Mouse (Mus musculus): Measurements from ENCODE around the gene Hck. TPM values are rescaled to one million over a fixed set of nuclear protein-coding genes. Genes with fewer than 3 reads are reported as not detected.

Hck gene
- polyA plus RNA-seq (2012; fragmentation: generic; extraction: Trizol), result under 1 TPM in 1 of 2 experiments, not detected in 1; 0.06 TPM

DNA sequence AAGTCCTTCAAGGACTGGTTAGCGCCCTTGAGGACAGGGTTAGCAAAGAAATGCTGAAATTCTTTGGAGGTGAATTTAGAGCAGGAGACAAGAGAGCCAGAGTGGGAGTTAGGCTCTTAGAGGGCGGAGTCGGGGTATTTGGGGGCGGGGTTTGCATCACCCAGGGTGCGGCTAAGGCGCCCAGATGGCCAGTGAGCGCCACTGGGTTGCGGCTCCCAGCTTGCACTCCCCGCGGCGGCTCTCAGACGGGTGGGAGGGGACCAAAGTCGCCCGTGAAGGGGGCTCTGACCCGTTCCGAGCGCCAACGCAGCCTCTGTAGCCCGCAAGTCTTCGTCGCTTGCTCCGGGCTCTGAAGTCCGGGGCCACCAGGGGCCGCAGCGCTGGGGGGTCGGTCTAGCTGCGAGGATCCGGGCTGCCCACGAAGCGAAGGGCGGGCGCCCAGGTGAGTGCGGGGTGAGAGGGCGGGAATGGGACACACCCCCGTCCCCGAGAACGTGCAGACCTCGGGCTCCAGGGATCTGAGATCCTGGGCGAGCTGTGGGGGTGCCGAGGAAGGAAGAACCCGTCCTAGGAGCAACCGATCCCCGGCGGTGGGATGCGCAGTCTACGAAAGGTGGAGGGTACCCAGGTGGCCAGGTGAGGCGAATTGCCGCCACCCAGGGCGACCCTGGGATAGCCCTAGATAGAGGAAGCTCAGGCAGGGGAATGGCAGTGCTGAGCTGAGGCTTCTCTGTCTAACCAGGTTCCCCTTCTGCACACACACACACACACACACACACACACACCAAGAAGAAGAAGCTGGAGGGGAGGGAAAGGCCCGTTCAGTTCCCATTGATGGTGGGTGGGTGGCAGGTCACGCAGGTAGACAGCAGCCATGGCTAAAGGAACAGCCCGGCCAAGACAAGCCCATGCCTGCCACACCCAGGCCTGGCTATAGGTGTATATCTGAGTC lies at the start of gene Hck:
Gene Hck (plus strand): TSS at position 156 of the 952 bp plus-strand sequence.

DNA sequence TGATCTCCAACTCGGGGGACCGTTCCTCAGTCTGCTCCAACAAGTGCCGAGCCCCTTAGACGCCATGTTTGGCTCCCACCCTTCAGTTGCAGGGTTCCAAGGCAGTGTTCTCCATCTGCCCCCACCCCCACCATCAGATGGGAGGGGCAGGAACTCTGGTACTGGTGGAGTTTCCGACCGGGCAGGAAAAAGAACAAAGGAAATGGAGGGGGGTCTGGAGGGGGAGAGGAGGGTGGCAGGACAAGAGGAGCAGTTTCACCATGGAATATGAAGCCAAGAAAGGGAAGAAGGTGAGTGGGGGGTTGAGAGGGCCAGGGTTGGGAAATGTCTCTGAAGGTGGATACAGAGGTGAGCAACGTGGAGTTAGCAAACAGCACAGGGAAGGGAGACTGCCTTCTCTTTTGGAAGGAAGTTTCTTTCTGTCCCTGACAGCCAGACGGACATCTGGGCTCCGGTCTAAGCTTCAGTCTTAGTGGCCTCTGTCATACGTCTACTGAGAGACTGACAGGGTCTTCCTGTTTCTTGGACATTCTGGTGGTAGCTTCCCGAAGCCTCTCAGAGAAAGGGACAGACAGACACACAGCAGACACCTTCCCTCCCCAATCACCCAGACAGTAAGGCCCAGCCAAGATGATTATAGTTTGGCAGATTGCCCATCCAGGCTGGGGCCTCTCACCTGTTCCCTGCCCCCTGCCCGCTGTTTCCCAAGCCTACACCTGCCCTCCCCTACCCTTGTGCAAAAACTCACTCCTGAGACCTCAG lies 42.3 kb upstream of the Hck start, which contains the start of gene Ccm2l:
Gene Ccm2l (plus strand): TSS at position 209 of the 762 bp plus-strand sequence.

DNA sequence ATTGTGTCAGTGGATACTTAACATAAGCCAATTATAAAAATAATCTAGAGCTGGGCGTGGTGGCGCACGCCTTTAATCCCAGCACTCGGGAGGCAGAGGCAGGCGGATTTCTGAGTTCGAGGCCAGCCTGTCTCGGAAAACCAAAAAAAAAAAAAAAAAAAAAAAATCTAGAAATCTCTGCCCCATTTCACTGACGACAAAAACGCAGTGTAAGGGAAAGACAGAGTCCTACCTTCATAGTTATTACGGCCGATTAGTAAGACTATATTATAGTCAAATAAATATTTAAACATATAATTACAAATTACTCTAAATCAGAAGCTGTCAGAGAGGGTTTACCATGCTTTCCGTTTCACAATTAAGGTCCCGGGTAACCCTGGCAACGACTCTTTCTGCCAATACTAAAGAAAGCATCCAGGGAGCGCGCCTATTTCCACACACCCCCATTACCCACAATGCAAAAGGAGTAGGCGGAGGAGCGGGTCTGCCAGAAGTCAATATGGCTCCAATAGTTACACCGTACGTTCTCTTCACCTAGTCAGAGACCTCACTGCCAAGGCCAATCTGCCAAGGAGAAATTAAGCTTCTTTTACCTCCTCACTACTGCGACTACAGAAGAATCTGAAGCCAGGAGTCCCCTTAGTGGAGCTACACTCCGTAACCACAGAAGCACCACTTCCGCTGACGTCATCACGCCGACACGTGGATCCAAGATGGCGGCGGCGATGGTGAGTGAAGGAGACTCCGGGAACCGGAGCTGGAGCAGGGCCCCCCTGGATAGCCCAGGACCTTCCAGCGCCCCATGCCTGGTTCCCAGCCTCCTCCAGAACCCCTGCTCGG lies 52.8 kb downstream of the Hck start, which contains the start of gene Tm9sf4:
Gene Tm9sf4 (plus strand): TSS at position 460 of the 840 bp plus-strand sequence.

Other genes starting within 250 kb of the Hck start
- gene Mylk2, start 197.1 kb upstream of the Hck start, polyA plus RNA-seq (2012; fragmentation: generic; extraction: Trizol), result under 1 TPM; 0.14 to 0.44 TPM
- 1 to 10 TPM; 2.9 to 4.0 TPM for gene Foxs1, start 175.3 kb upstream of the Hck start, polyA plus RNA-seq (2012; fragmentation: generic; extraction: Trizol)
- 1 to 10 TPM in 1 of 2 experiments, under 1 TPM in 1; 0.47 to 4.1 TPM for gene Dusp15, start 156.8 kb upstream of the Hck start, polyA plus RNA-seq (2012; fragmentation: generic; extraction: Trizol)
- gene Ttll9, start 146.0 kb upstream of the Hck start, polyA plus RNA-seq (2012; fragmentation: generic; extraction: Trizol), result under 1 TPM; 0.08 TPM
- 100 to 1,000 TPM in 1 of 2 experiments, 10 to 100 TPM in 1; 33.9 to 135 TPM for gene Pdrg1, start 93.0 kb upstream of the Hck start, polyA plus RNA-seq (2012; fragmentation: generic; extraction: Trizol)
- gene Xkr7, start 76.6 kb upstream of the Hck start, polyA plus RNA-seq (2012; fragmentation: generic; extraction: Trizol), result not detected
- not detected for gene Ccm2l, start 42.5 kb upstream of the Hck start, polyA plus RNA-seq (2012; fragmentation: generic; extraction: Trizol)
- 10 to 100 TPM; 22.6 to 83.6 TPM for gene Tm9sf4, start 52.8 kb downstream of the Hck start, polyA plus RNA-seq (2012; fragmentation: generic; extraction: Trizol)
- under 1 TPM; 0.02 to 0.12 TPM for gene Tspyl3, start 117.0 kb downstream of the Hck start, polyA plus RNA-seq (2012; fragmentation: generic; extraction: Trizol)
- gene Plagl2, start 133.0 kb downstream of the Hck start, polyA plus RNA-seq (2012; fragmentation: generic; extraction: Trizol), result 1 to 10 TPM; 1.2 to 6.0 TPM
- gene Pofut1, start 133.1 kb downstream of the Hck start, polyA plus RNA-seq (2012; fragmentation: generic; extraction: Trizol), result 10 to 100 TPM in 1 of 2 experiments, 1 to 10 TPM in 1; 5.3 to 15.4 TPM
- gene Kif3b, start 182.9 kb downstream of the Hck start, polyA plus RNA-seq (2012; fragmentation: generic; extraction: Trizol), result 1 to 10 TPM in 1 of 2 experiments, under 1 TPM in 1; 0.70 to 9.4 TPM
- gene Asxl1, start 237.4 kb downstream of the Hck start, polyA plus RNA-seq (2012; fragmentation: generic; extraction: Trizol), result 10 to 100 TPM in 1 of 2 experiments, 1 to 10 TPM in 1; 3.2 to 12.8 TPM